Mouse (Mus musculus): ENCODE measurements at regions not wholly inside any gene's neighbourhood (a gene's known extent, or its start where the extent isn't known, plus 50 kb on each side); places are given as distances from the start of the nearest gene placed in this dataset.

GRCm38 (mm10) chr15:95714408-95714807 is 58.6 kb upstream of the Dbx2 start:
- H3K4me3 ChIP-seq (replicated peaks; ENCODE audit: low read depth, low read length): no peak overlapping the region
- no peak for TF ChIP-seq CTCF (IDR thresholded peaks at IDR 0.05; ENCODE audit: low read depth)
- 81% methylated on average over 3 of the region's 3 CpGs for WGBS
- no peak overlapping the region for H3K9ac ChIP-seq (ENCODE audit: low read depth, low read length)
- no peak for ATAC-seq (replicated peaks; ENCODE audit: low FRiP score, low read depth)
- no peak overlapping the region for H3K27ac ChIP-seq
- no peak for DNase-seq (ENCODE audit: low spot score)
- H3K27me3 ChIP-seq (ENCODE audit: insufficient read depth, low read length): no peaks in the 10 kb centered on the region
- no peaks in the 10 kb centered on the region; the same call in 1 of the 2 replicates for H3K9me3 ChIP-seq (replicated peaks; ENCODE audit: low read length)
- H3K4me1 ChIP-seq (replicated peaks; ENCODE audit: insufficient read depth, low read length): no peaks in the 10 kb centered on the region
- H3K4me2 ChIP-seq (ENCODE audit: low read length): no peak overlapping the region
- H3K36me3 ChIP-seq (ENCODE audit: insufficient read depth, low read length): no peaks in the 10 kb centered on the region

GRCm38 (mm10) chr15:95715941-95716340 is 60.2 kb upstream of the Dbx2 start:
- H3K36me3 ChIP-seq (ENCODE audit: insufficient read depth, low read length): no peaks in the 10 kb centered on the region
- H3K27ac ChIP-seq: no peak overlapping the region
- DNase-seq (ENCODE audit: low spot score): no peak
- H3K27me3 ChIP-seq (ENCODE audit: insufficient read depth, low read length): no peaks in the 10 kb centered on the region
- no peak for TF ChIP-seq CTCF (IDR thresholded peaks at IDR 0.05; ENCODE audit: low read depth)
- ATAC-seq (replicated peaks; ENCODE audit: low FRiP score, low read depth): no peak
- H3K9ac ChIP-seq (ENCODE audit: low read depth, low read length): no peak overlapping the region
- no peaks in the 10 kb centered on the region for H3K9me3 ChIP-seq (replicated peaks; ENCODE audit: low read length)
- no peaks in the 10 kb centered on the region for H3K4me1 ChIP-seq (replicated peaks; ENCODE audit: insufficient read depth, low read length)
- 89% methylated on average over 9 of the region's 9 CpGs for WGBS
- H3K4me3 ChIP-seq (replicated peaks; ENCODE audit: low read depth, low read length): no peak overlapping the region
- no peak overlapping the region for H3K4me2 ChIP-seq (ENCODE audit: low read length)

- peak; percentile 52; the same call in 1 of the 2 replicates for TF ChIP-seq CTCF (IDR thresholded peaks at IDR 0.05; ENCODE audit: low read depth)
- WGBS: 57% methylated on average over 7 of the region's 7 CpGs
- Histone ChIP-seq H3K9ac (ENCODE audit: low read depth, low read length) (no peak overlapping the region), H3K4me1 (replicated peaks; ENCODE audit: insufficient read depth, low read length) (no peaks in the 10 kb centered on the region), H3K4me3 (replicated peaks; ENCODE audit: low read depth, low read length) (no peak overlapping the region), H3K27me3 (ENCODE audit: insufficient read depth, low read length) (no peaks in the 10 kb centered on the region), H3K27ac (no peak overlapping the region), H3K9me3 (replicated peaks; ENCODE audit: low read length) (no peaks in the 10 kb centered on the region), H3K36me3 (ENCODE audit: insufficient read depth, low read length) (no peaks in the 10 kb centered on the region), H3K4me2 (ENCODE audit: low read length) (no peak overlapping the region)
- ATAC-seq (replicated peaks; ENCODE audit: low FRiP score, low read depth) (no peak), DNase-seq (ENCODE audit: low spot score) (no peak)
Observed at GRCm38 (mm10) chr15:95723699-95724098, 66.9 kb upstream of the Ano6 start.

GRCm38 (mm10) chr15:95725866-95726265 is 64.8 kb upstream of the Ano6 start:
- Histone ChIP-seq H3K36me3 (ENCODE audit: insufficient read depth, low read length) (no peaks in the 10 kb centered on the region), H3K9me3 (replicated peaks; ENCODE audit: low read length) (no peaks in the 10 kb centered on the region), H3K4me3 (replicated peaks; ENCODE audit: low read depth, low read length) (no peak overlapping the region), H3K9ac (ENCODE audit: low read depth, low read length) (no peak overlapping the region), H3K4me2 (ENCODE audit: low read length) (no peak overlapping the region), H3K4me1 (replicated peaks; ENCODE audit: insufficient read depth, low read length) (no peaks in the 10 kb centered on the region), H3K27me3 (ENCODE audit: insufficient read depth, low read length) (no peaks in the 10 kb centered on the region), H3K27ac (no peak overlapping the region)
- DNase-seq (ENCODE audit: low spot score) (peak; percentile 80), ATAC-seq (replicated peaks; ENCODE audit: low FRiP score, low read depth) (no peak; the same call in 1 of the 2 replicates)
- peak; percentile 81 for TF ChIP-seq CTCF (IDR thresholded peaks at IDR 0.05; ENCODE audit: low read depth)
- WGBS: 36% methylated on average over 11 of the region's 11 CpGs

GRCm38 (mm10) chr15:95726516-95726915 is 64.1 kb upstream of the Ano6 start:
- H3K36me3 ChIP-seq (ENCODE audit: insufficient read depth, low read length): no peaks in the 10 kb centered on the region
- 69% methylated on average over 13 of the region's 13 CpGs for WGBS
- no peak for ATAC-seq (replicated peaks; ENCODE audit: low FRiP score, low read depth)
- H3K9me3 ChIP-seq (replicated peaks; ENCODE audit: low read length): no peaks in the 10 kb centered on the region
- H3K27me3 ChIP-seq (ENCODE audit: insufficient read depth, low read length): no peaks in the 10 kb centered on the region
- H3K27ac ChIP-seq: no peak overlapping the region
- H3K4me3 ChIP-seq (replicated peaks; ENCODE audit: low read depth, low read length): no peak overlapping the region
- no peak for TF ChIP-seq CTCF (IDR thresholded peaks at IDR 0.05; ENCODE audit: low read depth)
- DNase-seq (ENCODE audit: low spot score): no peak
- H3K9ac ChIP-seq (ENCODE audit: low read depth, low read length): no peak overlapping the region
- no peaks in the 10 kb centered on the region for H3K4me1 ChIP-seq (replicated peaks; ENCODE audit: insufficient read depth, low read length)
- H3K4me2 ChIP-seq (ENCODE audit: low read length): no peak overlapping the region

- WGBS: 89% methylated on average over 1 of the region's 1 CpGs
- H3K4me1 ChIP-seq (replicated peaks; ENCODE audit: insufficient read depth, low read length): no peaks in the 10 kb centered on the region
- H3K4me3 ChIP-seq (replicated peaks; ENCODE audit: low read depth, low read length): no peak overlapping the region
- no peaks in the 10 kb centered on the region for H3K9me3 ChIP-seq (replicated peaks; ENCODE audit: low read length)
- H3K27me3 ChIP-seq (ENCODE audit: insufficient read depth, low read length): no peaks in the 10 kb centered on the region
- no peak overlapping the region for H3K9ac ChIP-seq (ENCODE audit: low read depth, low read length)
- H3K27ac ChIP-seq: no peak overlapping the region
- H3K36me3 ChIP-seq (ENCODE audit: insufficient read depth, low read length): no peaks in the 10 kb centered on the region
- no peak for ATAC-seq (replicated peaks; ENCODE audit: low FRiP score, low read depth)
- H3K4me2 ChIP-seq (ENCODE audit: low read length): no peak overlapping the region
- no peak for TF ChIP-seq CTCF (IDR thresholded peaks at IDR 0.05; ENCODE audit: low read depth)
- DNase-seq (ENCODE audit: low spot score): no peak
Observed at GRCm38 (mm10) chr15:95735746-95736145, 54.9 kb upstream of the Ano6 start.

All from kidney, postnatal 0 days (tissue).